Mouse (Mus musculus) B cell, adult 62 days (primary cell): ENCODE measurements around the gene Olfr1037. TPM values are rescaled to one million over a fixed set of nuclear protein-coding genes. Genes with fewer than 3 reads are reported as not detected.

Source experiments
- total RNA-seq: library from RNA; stranded (reverse); gene quantifications from 4 replicates; pipeline ENCODE4 v1.2.4, GENCODE M21; 2023

The Olfr1037 gene
- not detected in 4 replicates for total RNA-seq

GRCm38 (mm10) chr2:86087285-86087684 is at the start of gene Olfr1037:
Olfr1037 (minus strand) TSS chr2:86087385.

DNA sequence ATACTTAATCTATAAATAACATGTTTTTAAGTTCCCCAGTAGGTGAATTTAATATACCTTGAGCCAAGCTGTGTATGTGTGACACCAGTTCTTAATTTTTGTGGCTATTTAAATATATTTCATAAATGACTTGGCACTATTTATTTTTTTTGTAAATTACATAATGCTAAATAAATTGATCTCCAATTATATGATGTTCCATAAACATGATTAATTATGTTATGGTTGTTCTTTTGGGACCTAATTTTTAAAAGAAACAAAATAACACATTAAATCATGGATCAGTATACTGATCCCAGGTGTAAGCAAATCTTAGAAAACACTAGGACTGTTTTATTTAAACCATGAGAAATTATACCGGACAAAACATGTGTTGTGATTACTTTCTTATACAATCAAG is 48.6 kb upstream of the Olfr1037 start, which contains the start of gene Olfr1039:
Gene Olfr1039, minus strand, starts transcription at position 101 of the 400 bp plus-strand sequence.

GRCm38 (mm10) chr2:86073692-86074091 is 13.5 kb downstream of the Olfr1037 start, which contains the start of gene Olfr1036:
Olfr1036 (plus strand) TSS chr2:86073992.

GRCm38 (mm10) chr2:86045561-86045960 is 41.6 kb downstream of the Olfr1037 start, which contains the start of gene Olfr1034:
Olfr1034 (plus strand) TSS chr2:86045861.

Other genes with a start within 250 kb of the Olfr1037 start
- not detected in 4 replicates for gene Olfr1019, start 241.9 kb downstream of the Olfr1037 start, total RNA-seq
- gene Olfr1020, start 240.4 kb downstream of the Olfr1037 start, total RNA-seq = not detected in 4 replicates
- not detected in 4 replicates for gene Olfr1022, start 218.8 kb downstream of the Olfr1037 start, total RNA-seq
- not detected in 4 replicates for gene Olfr1023, start 201.7 kb downstream of the Olfr1037 start, total RNA-seq
- gene Olfr1024, start 182.3 kb downstream of the Olfr1037 start, total RNA-seq = not detected in 4 replicates
- gene Olfr1025-ps1, start 172.2 kb downstream of the Olfr1037 start, total RNA-seq = not detected in 4 replicates
- not detected in 4 replicates for gene Olfr1026, start 165.8 kb downstream of the Olfr1037 start, total RNA-seq
- gene Olfr1028, start 136.9 kb downstream of the Olfr1037 start, total RNA-seq = 0.15 TPM in 1 of 4 replicates, not detected in the others
- gene Olfr1029, start 113.5 kb downstream of the Olfr1037 start, total RNA-seq = not detected in 4 replicates
- not detected in 4 replicates for gene Olfr1030, start 108.1 kb downstream of the Olfr1037 start, total RNA-seq
- gene Olfr1031, start 97.1 kb downstream of the Olfr1037 start, total RNA-seq = not detected in 4 replicates
- not detected in 4 replicates for gene Olfr1032, start 81.8 kb downstream of the Olfr1037 start, total RNA-seq
- gene Olfr1033, start 66.8 kb downstream of the Olfr1037 start, total RNA-seq = not detected in 4 replicates
- gene Olfr1034, start 41.5 kb downstream of the Olfr1037 start, total RNA-seq = not detected in 4 replicates
- not detected in 4 replicates for gene Olfr1036, start 13.4 kb downstream of the Olfr1037 start, total RNA-seq
- gene Olfr1039, start 48.5 kb upstream of the Olfr1037 start, total RNA-seq = not detected in 4 replicates
- not detected in 4 replicates for gene Olfr1040, start 59.3 kb upstream of the Olfr1037 start, total RNA-seq
- not detected in 4 replicates for gene Olfr1042, start 74.5 kb upstream of the Olfr1037 start, total RNA-seq
- not detected in 4 replicates for gene Olfr1043, start 80.1 kb upstream of the Olfr1037 start, total RNA-seq
- gene Olfr1044, start 90.4 kb upstream of the Olfr1037 start, total RNA-seq = not detected in 4 replicates
- not detected in 4 replicates for gene Olfr52, start 98.3 kb upstream of the Olfr1037 start, total RNA-seq
- not detected in 4 replicates for gene Olfr1045, start 115.6 kb upstream of the Olfr1037 start, total RNA-seq
- not detected in 4 replicates for gene Olfr1046, start 131.9 kb upstream of the Olfr1037 start, total RNA-seq
- gene Olfr1047, start 144.0 kb upstream of the Olfr1037 start, total RNA-seq = not detected in 4 replicates
- gene Olfr1048, start 152.9 kb upstream of the Olfr1037 start, total RNA-seq = not detected in 4 replicates
- gene Olfr1049, start 170.9 kb upstream of the Olfr1037 start, total RNA-seq = not detected in 4 replicates
- not detected in 4 replicates for gene Olfr1051, start 191.7 kb upstream of the Olfr1037 start, total RNA-seq
- not detected in 4 replicates for gene Olfr1052, start 205.1 kb upstream of the Olfr1037 start, total RNA-seq
- gene Olfr1053, start 227.9 kb upstream of the Olfr1037 start, total RNA-seq = not detected in 4 replicates
- gene Olfr1054, start 248.0 kb upstream of the Olfr1037 start, total RNA-seq = not detected in 4 replicates